Mouse (Mus musculus) adrenal gland, postnatal 36 days (tissue): Measurements from ENCODE around the gene Stat2. TPM values are rescaled to one million over a fixed set of nuclear protein-coding genes. Genes with fewer than 3 reads are reported as not detected.
"Not testable (repeated sequence)": the region's sequence is repeated elsewhere in the genome, so short reads cannot be mapped to it uniquely, and the experiment has no call there.

ENCODE experiments used
- DNase-seq, 2 experiments: peaks; one replicate each; pipeline ENCODE4 v3.0.0; 2021; ENCODE audit warnings: mixed read lengths in 1 of 2
- total RNA-seq, 2 experiments: library from RNA; stranded (reverse); gene quantifications; 2 replicates each; pipeline ENCODE4 v1.2.3; 2021

The Stat2 gene
- total RNA-seq, 2 experiments from 2014 or later: 32.9 to 33.6 TPM

- no peak for DNase-seq
These were observed 27.9 kb downstream of the Stat2 start for GRCm38 (mm10) chr10:128298243-128298642.

- no peak for DNase-seq
These were observed 28.4 kb downstream of the Stat2 start, which contains the start of gene Il23a for GRCm38 (mm10) chr10:128298702-128299171. Il23a (minus strand) TSS chr10:128298752.

GRCm38 (mm10) chr10:128302357-128302756 is 32.0 kb downstream of the Stat2 start:
- DNase-seq: no peak

- no peak for DNase-seq
These were observed 32.4 kb downstream of the Stat2 start for GRCm38 (mm10) chr10:128302785-128303125.

- DNase-seq: peak; percentile 98 to 99
These were observed 33.0 kb downstream of the Stat2 start, which contains the start of gene Pan2 for GRCm38 (mm10) chr10:128303126-128304021. Pan2 (plus strand) TSS chr10:128303335.

- no peak for DNase-seq
These were observed 39.3 kb downstream of the Stat2 start for GRCm38 (mm10) chr10:128309654-128310053.

- DNase-seq: peak; percentile 71 to 83
These were observed 39.8 kb downstream of the Stat2 start for GRCm38 (mm10) chr10:128310177-128310576.

GRCm38 (mm10) chr10:128310902-128311301 is 40.5 kb downstream of the Stat2 start:
- no peak for DNase-seq

GRCm38 (mm10) chr10:128315578-128315977 is 45.2 kb downstream of the Stat2 start:
- no peak for DNase-seq

GRCm38 (mm10) chr10:128321641-128322040 is 51.3 kb downstream of the Stat2 start:
- DNase-seq: no peak

- DNase-seq: peak; percentile 81 to 89
These were observed 52.1 kb downstream of the Stat2 start, which contains the start of gene Cnpy2 for GRCm38 (mm10) chr10:128322141-128323108. Cnpy2 (plus strand) TSS chr10:128322459.

- DNase-seq: no peak
These were observed 53.2 kb downstream of the Stat2 start for GRCm38 (mm10) chr10:128323516-128323915.

- no peak for DNase-seq
These were observed 56.5 kb downstream of the Stat2 start for GRCm38 (mm10) chr10:128326825-128327224.

- DNase-seq: no peak
These were observed 57.3 kb downstream of the Stat2 start for GRCm38 (mm10) chr10:128327610-128328009.

- DNase-seq: not testable (repeated sequence)
These were observed 62.2 kb downstream of the Stat2 start for GRCm38 (mm10) chr10:128332358-128333249.

- peak; percentile 81 to 88 for DNase-seq
These were observed 65.2 kb downstream of the Stat2 start for GRCm38 (mm10) chr10:128335582-128335981.

- DNase-seq: no peak
These were observed 65.8 kb downstream of the Stat2 start for GRCm38 (mm10) chr10:128336195-128336594.

GRCm38 (mm10) chr10:128336597-128336996 is 66.2 kb downstream of the Stat2 start:
- no peak for DNase-seq

GRCm38 (mm10) chr10:128337306-128338181 is 67.2 kb downstream of the Stat2 start, which contains the start of gene Cs:
Cs (plus strand) TSS chr10:128337734.
- peak; percentile 98 to 99 for DNase-seq

- no peak for DNase-seq
These were observed 68.1 kb downstream of the Stat2 start for GRCm38 (mm10) chr10:128338415-128338814.
